Mouse (Mus musculus) brain, embryonic 18.5 days (tissue): ENCODE data around the gene Kirrel3.

Source experiments
- DNase-seq: peaks from one replicate; pipeline ENCODE4 v3.0.0-alpha.2; 2012; ENCODE audit warnings: low read depth, low spot score

Kirrel3 gene

GRCm38 (mm10) chr9:34507164-34507563 is 21.5 kb downstream of the Kirrel3 start:
- no peak for DNase-seq

DNA sequence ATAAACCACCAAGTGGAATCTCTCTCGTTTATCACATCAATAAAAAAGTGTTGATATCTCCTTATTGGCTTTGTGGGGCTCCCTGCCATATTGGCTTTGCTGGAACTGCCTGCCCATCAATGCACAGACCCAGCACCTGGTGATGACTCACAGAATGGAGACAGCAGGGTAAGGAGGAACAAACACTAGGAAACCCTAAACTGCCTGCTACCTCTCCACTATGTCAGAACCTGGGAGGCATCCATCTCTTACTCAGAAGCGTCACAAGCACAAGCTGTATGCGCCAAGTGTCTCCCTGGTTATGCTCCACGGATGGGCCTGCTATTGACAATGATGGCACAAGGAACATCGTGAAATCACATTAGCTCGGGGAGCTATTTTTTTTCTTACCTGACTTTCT is 33.2 kb downstream of the Kirrel3 start:
- DNase-seq = no peak

DNA sequence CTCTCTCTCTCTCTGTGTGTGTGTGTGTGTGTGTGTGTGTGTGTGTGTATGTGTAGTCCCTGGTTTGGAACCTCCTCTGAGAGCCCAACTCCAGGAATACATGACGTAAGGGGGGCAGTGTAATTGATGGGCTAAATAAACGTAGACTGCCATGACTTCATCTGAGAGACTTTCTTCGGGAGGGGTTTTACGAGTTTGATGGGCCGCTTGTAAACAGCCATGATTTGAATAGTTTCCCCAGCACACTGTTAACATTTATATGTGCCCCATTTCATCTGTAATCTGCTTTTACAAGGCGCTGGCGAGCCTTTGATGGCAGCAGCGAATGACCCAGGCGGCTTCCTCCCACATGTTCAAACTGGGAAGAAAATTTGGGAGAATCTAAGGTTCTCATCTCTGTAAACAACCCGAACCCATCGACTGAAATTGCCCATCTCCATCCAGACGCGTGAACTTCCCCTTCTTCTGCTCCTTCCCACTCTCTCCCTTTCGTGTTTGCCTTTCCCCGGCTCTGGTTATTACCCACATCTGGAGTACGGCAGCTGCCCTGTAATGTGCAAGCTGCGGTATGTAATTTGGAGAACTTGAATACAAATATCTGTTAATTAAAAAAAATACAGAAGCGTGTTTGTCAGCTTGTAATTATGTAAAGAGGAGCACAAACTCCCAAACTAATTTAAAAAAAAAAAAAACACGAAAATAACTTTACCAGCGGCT is 34.7 kb downstream of the Kirrel3 start:
- no peak for DNase-seq

GRCm38 (mm10) chr9:34525695-34526094 is 40.0 kb downstream of the Kirrel3 start:
- no peak for DNase-seq

DNA sequence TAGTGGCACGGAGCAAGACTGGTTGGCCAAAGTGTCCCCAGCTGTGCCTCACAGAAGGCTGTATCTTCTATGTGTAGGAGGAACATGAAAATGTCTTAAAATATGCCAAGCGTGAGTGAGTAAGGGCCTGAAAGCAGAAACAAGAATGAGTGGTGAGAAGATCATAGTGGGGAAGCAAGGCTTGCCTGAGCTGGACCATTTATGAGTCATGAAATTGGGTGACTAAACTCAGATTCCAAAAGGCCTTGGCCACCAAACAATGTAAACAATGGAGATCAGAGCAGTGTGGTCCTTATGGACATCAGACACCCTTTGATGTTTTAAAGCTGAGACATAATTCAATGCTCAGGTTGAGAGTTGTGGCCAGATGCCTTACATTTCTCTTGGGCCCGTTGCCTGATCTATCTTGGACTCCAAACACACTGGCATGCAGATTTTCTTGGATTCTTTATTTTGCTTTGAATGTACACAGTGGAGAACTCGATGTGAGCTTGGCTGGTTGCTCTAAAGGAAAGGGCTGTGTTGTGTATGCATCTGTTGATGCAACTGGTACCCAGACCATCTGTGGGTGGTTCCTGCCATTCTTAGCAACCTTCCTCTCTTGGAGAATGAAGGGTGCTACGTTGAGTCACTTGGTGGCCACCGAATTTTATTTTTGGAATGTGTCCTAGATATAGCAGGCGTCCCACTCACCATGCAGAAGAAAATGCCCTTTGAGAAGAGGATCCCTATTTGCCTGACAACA is 53.1 kb downstream of the Kirrel3 start:
- DNase-seq = no peak

GRCm38 (mm10) chr9:34541908-34542307 is 56.2 kb downstream of the Kirrel3 start:
- DNase-seq = no peak

GRCm38 (mm10) chr9:34555699-34556098 is 70.0 kb downstream of the Kirrel3 start:
- no peak for DNase-seq

GRCm38 (mm10) chr9:34557846-34558245 is 72.2 kb downstream of the Kirrel3 start:
- peak; percentile 74 for DNase-seq

- DNase-seq = peak; percentile 57
Observed at GRCm38 (mm10) chr9:34558291-34558899, 72.7 kb downstream of the Kirrel3 start.

DNA sequence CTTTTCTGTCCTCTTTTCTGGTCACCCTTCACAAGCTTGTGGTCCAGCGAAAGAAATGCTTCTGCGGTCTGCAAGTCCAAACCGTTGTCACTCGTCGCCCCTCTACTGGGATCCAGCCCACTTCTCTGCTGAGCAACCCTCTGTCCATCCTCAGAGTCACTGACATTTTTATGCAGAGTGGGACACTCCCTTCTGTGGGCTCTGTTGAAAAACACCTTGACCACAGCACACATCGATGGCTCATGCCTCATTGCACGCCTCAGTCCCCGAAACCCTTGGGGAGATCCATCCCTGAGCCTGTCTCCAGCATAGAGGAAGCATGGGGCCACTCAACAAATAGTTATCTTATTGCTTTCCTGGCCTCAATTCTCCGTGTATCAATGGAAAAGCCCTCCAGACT is 73.4 kb downstream of the Kirrel3 start:
- no peak for DNase-seq

DNA sequence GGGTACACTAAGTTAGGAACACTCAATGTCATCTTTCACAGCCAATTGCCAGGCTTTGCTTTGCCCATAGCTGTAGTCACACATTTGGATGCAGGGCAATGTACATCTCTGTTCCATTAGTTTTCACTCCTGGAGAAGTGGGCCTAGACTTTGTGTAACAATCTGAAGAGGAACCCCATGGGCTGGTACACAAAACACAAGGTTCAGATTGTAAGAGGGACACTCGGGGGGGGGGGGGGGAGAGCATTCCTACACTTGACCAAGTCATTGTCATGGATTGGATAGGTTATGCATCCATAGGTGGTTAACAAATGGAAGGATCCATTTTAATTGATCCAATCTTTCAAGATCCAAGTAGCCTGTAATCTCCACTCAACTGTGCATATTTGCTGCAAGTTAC is 75.6 kb downstream of the Kirrel3 start:
- no peak for DNase-seq

- no peak for DNase-seq
Observed at GRCm38 (mm10) chr9:34562437-34563000, 76.8 kb downstream of the Kirrel3 start.

- no peak for DNase-seq
Observed at GRCm38 (mm10) chr9:34573906-34574305, 88.2 kb downstream of the Kirrel3 start.

- DNase-seq = no peak
Observed at GRCm38 (mm10) chr9:34574611-34575010, 88.9 kb downstream of the Kirrel3 start.

GRCm38 (mm10) chr9:34579174-34579573 is 93.5 kb downstream of the Kirrel3 start:
- DNase-seq = no peak

DNA sequence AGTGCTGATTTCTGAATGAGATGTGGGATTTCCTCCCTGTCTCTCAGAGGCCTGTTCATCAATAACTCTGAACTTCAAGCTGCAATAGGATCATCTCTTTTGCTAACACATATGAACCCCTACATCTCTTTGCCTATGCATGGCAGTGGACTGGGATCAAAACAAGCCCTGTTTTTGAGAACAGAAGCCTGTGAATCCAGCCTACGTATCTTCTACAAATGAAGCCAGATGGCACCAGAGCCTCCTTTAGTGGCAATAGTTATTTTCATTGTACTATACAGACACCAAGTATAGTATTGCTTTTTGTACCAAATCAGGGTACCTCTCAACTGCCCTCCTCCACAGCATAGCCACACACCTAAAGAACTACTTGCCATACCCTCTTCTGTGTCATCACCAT is 94.4 kb downstream of the Kirrel3 start:
- no peak for DNase-seq

DNA sequence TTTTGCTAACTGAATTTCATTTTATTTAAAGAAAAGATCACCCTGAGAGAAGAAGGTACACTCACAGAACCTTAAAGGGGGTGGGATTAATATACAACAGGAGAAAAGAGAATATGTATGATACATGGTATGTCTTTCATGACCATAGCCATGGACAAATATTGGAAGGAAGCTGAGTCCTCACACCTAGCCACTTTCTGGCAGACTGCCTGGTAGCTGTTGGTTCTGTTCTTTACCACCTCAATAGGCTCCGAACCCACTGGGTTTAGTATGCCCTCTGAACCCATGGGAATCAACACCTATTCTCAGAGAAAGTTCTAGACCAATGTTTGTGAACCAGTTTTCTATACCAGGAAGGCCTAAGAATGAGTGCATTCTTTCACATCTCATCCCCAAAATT is 96.8 kb downstream of the Kirrel3 start:
- no peak for DNase-seq

DNA sequence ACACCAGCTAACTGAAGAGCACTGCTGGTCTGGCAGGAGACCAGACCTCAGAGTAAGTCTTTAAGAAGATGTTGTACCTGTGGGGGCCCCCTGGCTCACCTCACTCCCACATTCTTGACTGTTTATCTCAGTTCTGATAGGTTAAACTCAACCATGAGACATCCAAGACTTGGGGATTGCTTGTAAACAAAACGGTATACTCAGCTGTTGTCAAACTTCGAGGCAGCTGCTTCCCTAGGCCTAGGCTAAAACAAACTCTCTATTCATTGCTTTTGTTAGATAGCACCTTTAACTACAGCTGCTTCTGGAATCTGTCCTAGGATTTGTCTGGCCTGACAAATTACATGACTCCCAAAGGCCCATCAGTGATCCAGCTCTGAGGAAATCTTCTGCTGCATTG is 99.8 kb downstream of the Kirrel3 start:
- no peak for DNase-seq

- DNase-seq = no peak
Observed at GRCm38 (mm10) chr9:34586080-34586479, 100.4 kb downstream of the Kirrel3 start.

DNA sequence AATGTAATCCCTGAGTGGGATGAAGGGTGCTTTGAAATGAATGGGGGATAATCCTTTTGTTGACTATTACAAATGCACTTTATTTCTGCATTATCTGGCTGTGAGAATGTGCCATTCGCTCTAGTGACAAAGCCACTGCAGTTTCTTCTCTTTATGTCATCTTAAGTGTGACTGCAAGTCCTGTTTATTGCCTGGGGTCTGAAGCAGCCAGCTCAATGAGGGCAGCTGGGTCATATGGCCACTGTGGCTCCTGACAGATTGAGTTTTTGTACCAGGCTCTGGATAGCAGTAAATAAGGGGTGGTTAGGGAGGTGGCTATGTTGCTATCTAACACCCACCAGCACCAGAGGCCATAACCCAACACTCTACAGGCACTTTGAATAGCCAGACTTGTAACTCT is 104.1 kb downstream of the Kirrel3 start:
- no peak for DNase-seq

DNA sequence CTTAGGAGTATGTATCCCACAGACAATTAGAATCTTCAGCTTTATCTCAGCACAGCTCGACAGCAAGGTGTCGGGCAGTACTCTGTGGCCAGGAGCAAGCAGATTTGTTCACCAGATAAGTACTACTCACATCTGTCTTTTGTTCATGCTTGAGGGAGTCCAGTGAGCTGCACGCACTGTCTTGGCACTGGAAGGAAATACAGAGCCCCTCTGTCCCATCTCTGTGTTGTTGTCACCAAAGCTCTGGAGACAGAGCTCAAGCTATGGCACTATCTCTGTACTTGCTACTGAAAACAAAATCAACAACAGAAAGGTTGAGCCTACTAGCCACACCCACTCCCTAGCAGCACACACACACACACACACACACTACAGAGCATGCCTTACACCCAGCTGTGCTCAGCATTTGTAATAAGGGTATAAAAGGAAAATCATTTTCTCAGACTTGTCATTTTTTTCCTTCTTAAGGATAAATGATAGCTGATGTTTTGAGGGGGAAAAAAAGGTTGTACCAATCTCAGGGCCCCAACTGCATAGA is 106.4 kb downstream of the Kirrel3 start:
- no peak for DNase-seq

- DNase-seq = no peak
Observed at GRCm38 (mm10) chr9:34593889-34594288, 108.2 kb downstream of the Kirrel3 start.
